Comparison of ENCODE assay signal across 8 mouse cellular contexts in genomic region chr14:73388546-73388945, GRCm38 (mm10). TPM values are rescaled to one million over a fixed set of nuclear protein-coding genes. Genes with fewer than 3 reads are reported as not detected.
DNase-seq lines count a peak whose midpoint lies in the region; ATAC-seq lines count a peak whose summit lies in the region.

No protein-coding gene starts in this region.

- WGBS in heart, embryonic 12.5 days: 39% methylated on average over 7 of the region's 7 CpGs
- 45% methylated on average over 7 of the region's 7 CpGs for WGBS in neural tube, embryonic 14.5 days

- peak; percentile 28 for DNase-seq in embryo, embryonic 10.5 days (ENCODE audit: low spot score)
- DNase-seq in embryo, embryonic 10 days (ENCODE audit: low spot score): no peak
- peak; percentile 83 for DNase-seq in R1 (ENCODE audit: low read depth, low spot score)
- peak; percentile 61 to 86 for DNase-seq in kidney, postnatal 36 days
- no peak for DNase-seq in left cerebral cortex, adult 18-20 months (ENCODE audit: low spot score in 2 of 2)
- no peak for DNase-seq in layer of hippocampus, adult 18-20 months (ENCODE audit: low spot score in 2 of 2)

- H3K9ac ChIP-seq in heart, embryonic 12.5 days: no peak overlapping the region
- H3K9ac ChIP-seq in neural tube, embryonic 14.5 days (replicated peaks; ENCODE audit: low read depth, low read length): no peak overlapping the region

- H3K4me3 ChIP-seq in heart, embryonic 12.5 days: no peak overlapping the region
- H3K4me3 ChIP-seq in neural tube, embryonic 14.5 days (ENCODE audit: low read depth, low read length): no peak overlapping the region

- no peak overlapping the region for H3K4me2 ChIP-seq in heart, embryonic 12.5 days
- H3K4me2 ChIP-seq in neural tube, embryonic 14.5 days (ENCODE audit: low read depth, low read length): no peak overlapping the region

- no peaks in the 10 kb centered on the region for H3K36me3 ChIP-seq in heart, embryonic 12.5 days
- no peaks in the 10 kb centered on the region for H3K36me3 ChIP-seq in neural tube, embryonic 14.5 days (ENCODE audit: control insufficient read depth, insufficient read depth, low read length)

- H3K27me3 ChIP-seq in heart, embryonic 12.5 days (replicated peaks): no peaks in the 10 kb centered on the region
- H3K27me3 ChIP-seq in neural tube, embryonic 14.5 days (ENCODE audit: control insufficient read depth, insufficient read depth, low read length): no peaks in the 10 kb centered on the region

- H3K4me1 ChIP-seq in heart, embryonic 12.5 days (replicated peaks): peaks cover 16% of the 10 kb centered on the region
- H3K4me1 ChIP-seq in neural tube, embryonic 14.5 days (ENCODE audit: control insufficient read depth, insufficient read depth, low read length): peaks cover 5% of the 10 kb centered on the region

- H3K9me3 ChIP-seq in heart, embryonic 12.5 days (replicated peaks): no peaks in the 10 kb centered on the region
- H3K9me3 ChIP-seq in neural tube, embryonic 14.5 days (ENCODE audit: control insufficient read depth, low read length): no peaks in the 10 kb centered on the region

- peak overlapping the region; percentile 67 for H3K27ac ChIP-seq in heart, embryonic 12.5 days (ENCODE audit: poor library complexity, severe bottlenecking)
- H3K27ac ChIP-seq in neural tube, embryonic 14.5 days (ENCODE audit: low read depth, low read length): peak overlapping the region; percentile 8; the same call in 1 of the 2 replicates

- ATAC-seq in heart, embryonic 12.5 days (ENCODE audit: insufficient number of reproducible peaks, low FRiP score): peak; percentile 42; the same call in 1 of the 2 replicates
- no peak for ATAC-seq in neural tube, embryonic 14.5 days (ENCODE audit: low read depth)

RNA-seq across cellular contexts. Expression of gene Itm2b, which starts 3.5 kb away (rescaled TPM):
- 642 and 652 TPM in 2 replicates for polyA plus RNA-seq in heart, embryonic 12.5 days (2016; fragmentation: Nextera tagmentation; extraction: Ambion mirVana)
- 720 and 814 TPM in 2 replicates for polyA plus RNA-seq in neural tube, embryonic 14.5 days (2014; fragmentation: Nextera tagmentation; extraction: Ambion mirVana)
- total RNA-seq in left cerebral cortex, adult 18-20 months (2021): 100 to 1,000 TPM; 780 to 834 TPM
- total RNA-seq in layer of hippocampus, adult 18-20 months (2021): 1,000 to 10,000 TPM; 1,015 to 1,046 TPM

Comparison
In these comparisons a context has a peak if more than half of its experiments do, and no peak if none do; other contexts are left out.
1. DNase-seq: peak in embryo, embryonic 10.5 days (single experiment), R1 (single experiment) and kidney, postnatal 36 days (2 of 2); none in embryo, embryonic 10 days (single experiment), left cerebral cortex, adult 18-20 months (0 of 2) and layer of hippocampus, adult 18-20 months (0 of 2).